Mouse (Mus musculus): Measurements from ENCODE around the gene Srp72. TPM values are rescaled to one million over a fixed set of nuclear protein-coding genes. Genes with fewer than 3 reads are reported as not detected.

Gene Srp72
- polyA plus RNA-seq, 2 experiments, result 96.8 to 102 TPM

GRCm38 (mm10) chr5:76950343-76951105 is 24.0 kb upstream of the Srp72 start:
- peak overlapping the region; percentile 82 for H3K4me3 ChIP-seq (replicated peaks; ENCODE audit: low read length)
- peaks cover 14% of the 10 kb centered on the region; the same call in 1 of the 2 replicates for H3K36me3 ChIP-seq (ENCODE audit: control insufficient read depth, insufficient read depth, low read length)
- DNase-seq (ENCODE audit: low spot score) (no peak), ATAC-seq (ENCODE audit: low FRiP score, low read depth) (no peak)
- H3K9me3 ChIP-seq (ENCODE audit: control insufficient read depth, low read length), result no peaks in the 10 kb centered on the region
- no peaks in the 10 kb centered on the region for H3K27me3 ChIP-seq (ENCODE audit: control insufficient read depth, insufficient read depth, low read length)
- 0% methylated on average over 24 of the region's 24 CpGs for WGBS
- TF ChIP-seq POLR2A (IDR thresholded peaks at IDR 0.05; ENCODE audit: borderline replicate concordance, extremely low read depth, insufficient read depth, insufficient read length), result no peak
- H3K9ac ChIP-seq (ENCODE audit: low read depth, low read length, severe bottlenecking), result peak overlapping the region; percentile 49
- peak overlapping the region; percentile 74 for H3K27ac ChIP-seq (replicated peaks; ENCODE audit: low read depth, low read length)
- H3K4me1 ChIP-seq (ENCODE audit: control insufficient read depth, insufficient read depth, low read length), result peaks cover 24% of the 10 kb centered on the region
- peak overlapping the region; percentile 81 for H3K4me2 ChIP-seq (replicated peaks; ENCODE audit: low read depth, low read length, severe bottlenecking)

- Histone ChIP-seq H3K9ac (ENCODE audit: low read depth, low read length, severe bottlenecking) (peak within 1 kb of the TSS; percentile 71), H3K4me3 (replicated peaks; ENCODE audit: low read length) (peak within 1 kb of the TSS; percentile 82), H3K4me2 (replicated peaks; ENCODE audit: low read depth, low read length, severe bottlenecking) (peak within 1 kb of the TSS; percentile 81), H3K27me3 (ENCODE audit: control insufficient read depth, insufficient read depth, low read length) (no peaks in the 10 kb centered on the region), H3K27ac (replicated peaks; ENCODE audit: low read depth, low read length) (peak within 1 kb of the TSS; percentile 74), H3K4me1 (ENCODE audit: control insufficient read depth, insufficient read depth, low read length) (peaks cover 21% of the 10 kb centered on the region), H3K9me3 (ENCODE audit: control insufficient read depth, low read length) (no peaks in the 10 kb centered on the region), H3K36me3 (ENCODE audit: control insufficient read depth, insufficient read depth, low read length) (peaks cover 16% of the 10 kb centered on the region)
- ATAC-seq (ENCODE audit: low FRiP score, low read depth) (peak; percentile 97), DNase-seq (ENCODE audit: low spot score) (peak; percentile 99)
- WGBS, result under 1% methylated on average over 80 of the region's 81 CpGs
- TF ChIP-seq POLR2A (IDR thresholded peaks at IDR 0.05; ENCODE audit: borderline replicate concordance, extremely low read depth, insufficient read depth, insufficient read length), result peak; percentile 77; the same call in 1 of the 2 replicates
These were observed 23.1 kb upstream of the Srp72 start, which contains the start of the genes Paics and Ppat for GRCm38 (mm10) chr5:76951106-76952027. Paics (plus strand) TSS chr5:76951307. Ppat (minus strand) TSS chr5:76951578.

- Histone ChIP-seq H3K27me3 (ENCODE audit: control insufficient read depth, insufficient read depth, low read length) (no peaks in the 10 kb centered on the region), H3K4me1 (ENCODE audit: control insufficient read depth, insufficient read depth, low read length) (peaks cover 18% of the 10 kb centered on the region), H3K9ac (ENCODE audit: low read depth, low read length, severe bottlenecking) (peak overlapping the region; percentile 71), H3K27ac (replicated peaks; ENCODE audit: low read depth, low read length) (peak overlapping the region; percentile 74), H3K4me2 (replicated peaks; ENCODE audit: low read depth, low read length, severe bottlenecking) (peak overlapping the region; percentile 81), H3K36me3 (ENCODE audit: control insufficient read depth, insufficient read depth, low read length) (peaks cover 22% of the 10 kb centered on the region), H3K4me3 (replicated peaks; ENCODE audit: low read length) (peak overlapping the region; percentile 82), H3K9me3 (ENCODE audit: control insufficient read depth, low read length) (no peaks in the 10 kb centered on the region)
- DNase-seq (ENCODE audit: low spot score) (no peak), ATAC-seq (ENCODE audit: low FRiP score, low read depth) (no peak)
- 6% methylated on average over 7 of the region's 7 CpGs for WGBS
- TF ChIP-seq POLR2A (IDR thresholded peaks at IDR 0.05; ENCODE audit: borderline replicate concordance, extremely low read depth, insufficient read depth, insufficient read length), result no peak
These were observed 22.1 kb upstream of the Srp72 start for GRCm38 (mm10) chr5:76952112-76953040.

GRCm38 (mm10) chr5:76953794-76954193 is 20.7 kb upstream of the Srp72 start:
- H3K4me3 ChIP-seq (replicated peaks; ENCODE audit: low read length), result no peak overlapping the region
- no peak overlapping the region for H3K27ac ChIP-seq (replicated peaks; ENCODE audit: low read depth, low read length)
- ATAC-seq (ENCODE audit: low FRiP score, low read depth) (no peak), DNase-seq (ENCODE audit: low spot score) (no peak)
- H3K9ac ChIP-seq (ENCODE audit: low read depth, low read length, severe bottlenecking), result no peak overlapping the region
- no peak overlapping the region for H3K4me2 ChIP-seq (replicated peaks; ENCODE audit: low read depth, low read length, severe bottlenecking)
- no peak for TF ChIP-seq POLR2A (IDR thresholded peaks at IDR 0.05; ENCODE audit: borderline replicate concordance, extremely low read depth, insufficient read depth, insufficient read length)
- 71% methylated on average over 3 of the region's 3 CpGs for WGBS
- no peaks in the 10 kb centered on the region for H3K9me3 ChIP-seq (ENCODE audit: control insufficient read depth, low read length)
- peaks cover 17% of the 10 kb centered on the region for H3K4me1 ChIP-seq (ENCODE audit: control insufficient read depth, insufficient read depth, low read length)
- peaks cover 35% of the 10 kb centered on the region for H3K36me3 ChIP-seq (ENCODE audit: control insufficient read depth, insufficient read depth, low read length)
- H3K27me3 ChIP-seq (ENCODE audit: control insufficient read depth, insufficient read depth, low read length), result no peaks in the 10 kb centered on the region

Measured in limb, embryonic 14.5 days (tissue).